Mouse (Mus musculus): Measurements from ENCODE around the gene Cpm. TPM values are rescaled to one million over a fixed set of nuclear protein-coding genes. Genes with fewer than 3 reads are reported as not detected.

Cpm gene
- total RNA-seq, 2 experiments from 2014 or later = 7.5 to 8.1 TPM

DNA sequence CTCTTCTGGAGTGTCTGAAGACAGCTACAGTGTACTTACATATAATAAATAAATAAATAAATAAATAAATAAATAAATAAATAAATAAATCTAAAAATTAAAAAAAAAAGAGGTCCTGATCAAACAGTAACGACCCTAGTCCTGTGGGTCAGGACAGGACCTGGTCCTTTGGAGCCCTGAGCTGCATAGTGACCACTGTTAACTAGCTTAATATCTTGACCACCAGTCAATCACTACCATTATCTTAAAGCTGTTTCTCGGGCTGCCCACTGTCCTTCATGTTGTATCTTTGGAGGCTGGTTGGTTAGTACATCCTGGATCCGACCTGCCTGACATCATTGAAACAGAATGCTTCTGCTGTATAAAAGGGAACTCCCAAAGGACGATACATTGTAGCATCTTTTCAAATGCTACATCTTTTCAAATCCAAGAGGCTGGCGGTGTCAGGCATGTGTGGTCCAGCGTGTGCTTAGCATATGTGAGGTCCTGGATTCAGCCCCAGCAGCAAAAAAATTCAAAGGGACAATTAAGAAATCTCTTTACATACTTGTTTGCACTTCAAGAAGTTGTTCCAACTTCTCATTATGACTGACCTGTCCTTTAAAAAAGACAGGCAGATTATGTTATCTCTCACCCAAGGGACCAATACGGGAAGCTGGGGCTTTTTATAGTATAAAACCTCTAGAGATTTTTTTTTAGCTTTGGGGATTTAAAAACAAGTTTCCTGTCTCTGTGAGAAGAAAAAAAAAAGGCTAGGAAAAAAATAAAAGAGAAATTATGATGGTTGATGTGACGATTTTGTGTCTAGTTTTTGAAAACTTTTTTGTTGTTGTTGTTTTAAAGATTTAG lies 23.9 kb downstream of the Cpm start:
- no peak for DNase-seq (ENCODE audit: low spot score in 2 of 2)
- intact Hi-C loops (cut with DNase I) = no loop called here

DNA sequence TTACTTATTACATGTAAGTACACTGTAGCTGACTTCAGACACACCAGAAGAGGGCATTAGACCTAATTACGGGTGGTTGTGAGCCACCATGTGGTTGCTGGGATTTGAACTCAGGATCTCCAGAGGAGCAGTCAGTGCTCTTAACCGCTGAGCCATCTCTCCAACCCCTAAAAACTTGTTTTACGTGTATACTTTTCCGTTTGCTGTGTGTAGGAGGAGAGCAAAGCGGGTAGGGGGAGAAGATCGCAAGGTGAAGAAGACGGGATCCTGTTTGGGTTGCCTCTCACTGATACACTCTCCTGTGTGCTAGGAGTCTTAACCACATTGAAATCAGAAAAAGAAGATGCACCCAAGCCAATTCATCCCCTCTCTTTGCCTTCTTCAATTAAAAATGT lies 24.5 kb downstream of the Cpm start:
- no peak for DNase-seq (ENCODE audit: low spot score in 2 of 2)
- intact Hi-C loops (cut with DNase I) = no loop called here

GRCm38 (mm10) chr10:117654576-117655123 lies 25.4 kb downstream of the Cpm start:
- intact Hi-C loops (cut with DNase I) = no loop called here
- no peak for DNase-seq (ENCODE audit: low spot score in 2 of 2)

DNA sequence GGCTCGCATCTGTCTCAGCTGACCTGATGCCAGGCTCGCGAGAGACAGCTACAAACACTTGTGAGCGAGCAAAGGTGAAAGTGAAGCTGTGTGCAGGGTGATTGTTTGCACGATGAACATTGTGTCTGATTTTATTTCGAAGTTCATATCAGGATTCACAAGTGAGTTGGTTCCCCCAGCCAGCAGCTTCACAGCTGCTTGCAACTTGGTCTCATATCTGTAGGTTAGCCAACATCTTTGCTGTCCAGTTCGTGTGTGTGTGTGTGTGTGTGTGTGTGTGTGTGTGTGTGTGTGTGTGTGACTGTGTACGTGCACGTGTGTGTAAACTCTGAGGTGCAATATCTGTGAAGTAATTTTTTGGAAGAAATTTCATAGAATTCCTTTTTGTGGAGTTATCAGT lies 26.2 kb downstream of the Cpm start:
- no peak for DNase-seq (ENCODE audit: low spot score in 2 of 2)
- intact Hi-C loops (cut with DNase I) = no loop called here

DNA sequence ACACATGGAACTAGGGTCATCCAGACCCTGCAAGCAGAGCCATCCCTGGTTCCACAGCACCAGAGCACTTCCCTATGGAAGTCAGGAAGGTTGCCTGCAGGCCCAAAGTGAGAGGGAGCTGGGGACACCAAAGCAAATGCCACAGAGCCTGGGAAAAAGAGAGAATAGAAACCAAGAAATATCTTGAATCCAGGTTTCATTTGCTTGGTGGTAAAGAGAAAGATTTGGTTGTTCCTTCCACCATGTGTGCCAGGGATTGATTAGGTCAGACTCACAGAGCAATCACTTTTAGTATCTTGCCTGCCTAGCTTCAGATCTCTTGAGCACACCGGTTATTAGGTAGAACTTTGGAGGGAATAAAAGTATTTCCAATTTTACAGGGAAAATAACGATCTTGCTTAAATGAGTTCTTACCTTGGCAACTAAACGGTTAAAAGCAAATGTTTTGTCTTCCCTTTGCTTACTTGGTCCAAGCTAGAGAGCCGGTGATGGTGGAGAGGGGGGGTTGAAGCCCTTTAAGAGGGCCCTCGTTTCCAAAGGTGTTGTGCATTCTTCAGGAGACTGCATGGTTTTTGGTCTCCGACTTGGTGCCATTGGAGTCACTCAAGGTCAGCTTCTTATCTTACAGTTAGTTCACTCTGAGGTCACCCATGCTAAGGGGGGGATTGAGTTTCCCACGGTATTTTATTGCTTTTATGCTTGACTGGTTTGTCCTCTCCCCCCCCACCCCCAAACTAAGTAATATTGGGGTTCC lies 26.8 kb downstream of the Cpm start:
- intact Hi-C loops (cut with DNase I) = no loop called here
- DNase-seq (ENCODE audit: low spot score in 2 of 2) = no peak

GRCm38 (mm10) chr10:117656662-117656962 lies 27.3 kb downstream of the Cpm start:
- DNase-seq (ENCODE audit: low spot score in 2 of 2) = no peak
- intact Hi-C loops (cut with DNase I) = no loop called here

GRCm38 (mm10) chr10:117656985-117657658 lies 27.8 kb downstream of the Cpm start:
- no peak for DNase-seq (ENCODE audit: low spot score in 2 of 2)
- intact Hi-C loops (cut with DNase I) = no loop called here

- intact Hi-C loops (cut with DNase I) = no loop called here
- no peak for DNase-seq (ENCODE audit: low spot score in 2 of 2)
Measured at GRCm38 (mm10) chr10:117657659-117658306, 28.5 kb downstream of the Cpm start.

- intact Hi-C loops (cut with DNase I) = no loop called here
- no peak for DNase-seq (ENCODE audit: low spot score in 2 of 2)
Measured at GRCm38 (mm10) chr10:117658522-117659429, 29.5 kb downstream of the Cpm start.

DNA sequence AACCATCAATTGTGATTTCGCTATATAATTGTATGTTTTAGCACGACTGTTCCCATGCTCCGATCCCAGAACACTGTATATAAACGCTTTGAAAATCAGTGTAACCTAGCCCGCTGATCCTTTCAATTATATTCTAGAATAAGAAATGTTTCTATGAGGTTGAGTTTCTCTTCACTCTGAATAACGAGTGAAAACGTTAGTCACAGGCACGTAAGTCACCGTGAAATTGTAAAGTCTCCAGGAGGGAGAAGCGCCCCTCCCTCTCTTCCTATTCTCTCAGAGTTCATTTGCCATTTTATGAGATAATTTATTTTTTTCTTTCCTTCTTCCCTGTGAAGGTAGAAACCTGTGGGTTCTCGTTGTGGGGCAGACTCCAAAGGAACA lies 30.1 kb downstream of the Cpm start:
- no peak for DNase-seq (ENCODE audit: low spot score in 2 of 2)
- intact Hi-C loops (cut with DNase I) = no loop called here

GRCm38 (mm10) chr10:117659819-117660218 lies 30.5 kb downstream of the Cpm start:
- intact Hi-C loops (cut with DNase I) = no loop called here
- DNase-seq (ENCODE audit: low spot score in 2 of 2) = no peak

DNA sequence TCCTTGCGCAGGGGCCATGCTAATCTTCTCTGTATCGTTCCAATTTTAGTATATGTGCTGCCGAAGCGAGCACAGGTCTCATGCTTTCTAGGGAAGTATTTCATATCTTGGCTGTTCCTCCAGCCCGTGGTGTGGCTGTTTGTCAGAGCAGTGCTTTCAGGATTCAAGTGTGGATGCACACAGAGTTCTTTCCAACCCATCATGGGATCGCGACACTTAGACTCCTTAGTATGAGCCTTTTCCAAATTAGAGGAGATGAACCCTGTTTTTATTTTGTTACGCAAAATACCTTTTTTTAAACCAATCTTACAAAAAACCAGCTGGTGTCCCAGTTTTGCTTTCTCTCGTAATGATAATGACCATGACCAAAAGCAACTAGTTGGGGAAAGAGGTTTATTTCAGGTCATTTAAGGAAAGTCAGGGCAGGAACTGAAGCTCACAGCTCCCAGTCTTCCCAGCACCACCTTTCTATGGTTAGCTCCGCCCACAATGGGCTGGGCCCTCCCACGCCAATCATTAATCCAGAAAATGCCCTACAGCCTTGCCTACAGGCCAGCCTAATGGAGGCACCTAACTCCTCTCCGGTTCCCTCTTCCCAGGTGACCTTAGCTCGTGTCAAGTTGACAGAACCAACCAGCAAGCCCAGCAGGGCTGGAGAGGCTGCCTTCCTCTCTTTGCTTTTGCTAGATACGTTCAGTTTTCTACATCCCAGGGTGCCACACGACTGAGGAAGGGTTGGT lies 33.2 kb downstream of the Cpm start:
- intact Hi-C loops (cut with DNase I) = no loop called here
- DNase-seq (ENCODE audit: low spot score in 2 of 2) = no peak

- no peak for DNase-seq (ENCODE audit: low spot score in 2 of 2)
- intact Hi-C loops (cut with DNase I) = no loop called here
Measured at GRCm38 (mm10) chr10:117663056-117663864, 34.0 kb downstream of the Cpm start.

GRCm38 (mm10) chr10:117663865-117664200 lies 34.5 kb downstream of the Cpm start:
- no peak for DNase-seq (ENCODE audit: low spot score in 2 of 2)
- intact Hi-C loops (cut with DNase I) = no loop called here

GRCm38 (mm10) chr10:117664208-117664925 lies 35.1 kb downstream of the Cpm start:
- no peak for DNase-seq (ENCODE audit: low spot score in 2 of 2)
- intact Hi-C loops (cut with DNase I) = no loop called here

DNA sequence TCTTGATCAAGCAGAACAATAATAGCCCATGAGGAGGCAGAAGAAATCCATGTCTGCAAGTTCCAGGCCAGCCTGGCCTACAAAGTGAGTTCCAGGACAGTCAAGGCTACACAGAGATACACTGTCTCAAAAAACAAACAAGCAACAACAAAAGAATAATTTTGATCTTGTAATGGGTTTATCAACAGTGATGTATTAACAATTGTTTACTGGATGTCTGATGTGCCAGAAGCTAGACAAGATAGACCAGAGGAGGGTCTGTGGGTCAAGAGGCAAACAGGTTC lies 35.6 kb downstream of the Cpm start:
- DNase-seq (ENCODE audit: low spot score in 2 of 2) = no peak
- intact Hi-C loops (cut with DNase I) = no loop called here
